Mouse (Mus musculus) granulocyte monocyte progenitor cell, adult 5-6 weeks (primary cell): ENCODE data around the gene Mbtps1. TPM values are rescaled to one million over a fixed set of nuclear protein-coding genes. Genes with fewer than 3 reads are reported as not detected.

Source experiments
- ATAC-seq: replicated peaks from 2 replicates; pipeline ENCODE4 v1.8.0; 2016; ENCODE audit warnings: mild to moderate bottlenecking, moderate TSS enrichment, inconsistent platforms; ENCODE audit not compliant: poor library complexity, severe bottlenecking
- total RNA-seq, 2 experiments: library from RNA; stranded (forward) in 1 of 2; stranded (reverse) in 1 of 2; fragments of 200-712, 200-1000 nt in 1 of 2; fragments of >200 nt in 1 of 2; fragmentation: Nextera tagmentation in 1 of 2; gene quantifications; 2 replicates each; pipeline ENCODE4 v1.2.3; 2014 to 2017

Mbtps1 gene
- total RNA-seq, 2 experiments from 2014 or later = 46.6 to 57.3 TPM

- ATAC-seq = no peak
These were observed 5.3 kb upstream of the Mbtps1 start for GRCm38 (mm10) chr8:119563849-119564251.

GRCm38 (mm10) chr8:119559402-119559720 lies 826 bp upstream of the Mbtps1 start:
- no peak for ATAC-seq

GRCm38 (mm10) chr8:119557821-119558602 lies 523 bp downstream of the Mbtps1 start:
- peak; percentile 46 for ATAC-seq

- ATAC-seq = no peak
These were observed 1.4 kb downstream of the Mbtps1 start for GRCm38 (mm10) chr8:119557132-119557531.

- no peak for ATAC-seq
These were observed 2.7 kb downstream of the Mbtps1 start for GRCm38 (mm10) chr8:119555861-119556260.

GRCm38 (mm10) chr8:119552967-119553366 lies 5.6 kb downstream of the Mbtps1 start:
- ATAC-seq = no peak

- no peak for ATAC-seq
These were observed 9.9 kb downstream of the Mbtps1 start for GRCm38 (mm10) chr8:119548560-119549113.

GRCm38 (mm10) chr8:119547019-119547691 lies 11.4 kb downstream of the Mbtps1 start:
- no peak for ATAC-seq

GRCm38 (mm10) chr8:119545791-119546190 lies 12.7 kb downstream of the Mbtps1 start:
- ATAC-seq = no peak

- ATAC-seq = no peak
These were observed 13.4 kb downstream of the Mbtps1 start for GRCm38 (mm10) chr8:119545180-119545579.

GRCm38 (mm10) chr8:119544606-119545005 lies 13.9 kb downstream of the Mbtps1 start:
- ATAC-seq = no peak

GRCm38 (mm10) chr8:119531973-119532372 lies 26.6 kb downstream of the Mbtps1 start:
- no peak for ATAC-seq

- no peak for ATAC-seq
These were observed 27.1 kb downstream of the Mbtps1 start for GRCm38 (mm10) chr8:119531397-119531796.

GRCm38 (mm10) chr8:119530937-119531336 lies 27.6 kb downstream of the Mbtps1 start:
- ATAC-seq = no peak

GRCm38 (mm10) chr8:119528762-119529161 lies 29.8 kb downstream of the Mbtps1 start:
- ATAC-seq = no peak

GRCm38 (mm10) chr8:119520102-119520501 lies 38.4 kb downstream of the Mbtps1 start:
- ATAC-seq = peak; percentile 46; the same call in 1 of the 2 replicates

- ATAC-seq = no peak
These were observed 41.9 kb downstream of the Mbtps1 start for GRCm38 (mm10) chr8:119516674-119517073.

GRCm38 (mm10) chr8:119515767-119516166 lies 42.8 kb downstream of the Mbtps1 start:
- no peak for ATAC-seq

GRCm38 (mm10) chr8:119514940-119515339 lies 43.6 kb downstream of the Mbtps1 start:
- no peak for ATAC-seq

GRCm38 (mm10) chr8:119513405-119513804 lies 45.1 kb downstream of the Mbtps1 start:
- no peak for ATAC-seq

GRCm38 (mm10) chr8:119511722-119512121 lies 46.8 kb downstream of the Mbtps1 start:
- no peak for ATAC-seq

GRCm38 (mm10) chr8:119510471-119510870 lies 48.1 kb downstream of the Mbtps1 start:
- no peak for ATAC-seq
